14 mouse cellular contexts compared by ENCODE assay signal in genomic region chr15:32093889-32094288, GRCm38 (mm10).
DNase-seq lines count a peak whose midpoint lies in the region; ATAC-seq lines count a peak whose summit lies in the region.
"Had no signal": no experiment of that assay in that cellular context is flagged by ENCODE, and none has a peak within 500 bp of the region (broad histone marks: within the 10 kb centered on the region; RNA-seq: fewer than 3 reads in every experiment).

No protein-coding gene starts in this region.

- H3K27ac ChIP-seq in kidney, embryonic 16.5 days (ENCODE audit: low read length): no peak overlapping the region
- H3K27ac ChIP-seq in midbrain, embryonic 14.5 days (replicated peaks; ENCODE audit: low read depth, low read length): no peak overlapping the region
- H3K27ac ChIP-seq in midbrain, embryonic 16.5 days (ENCODE audit: low read length): no peak overlapping the region
- H3K27ac ChIP-seq: heart, embryonic 10.5 days; liver, embryonic 12.5 days had no signal

- peak; percentile 33 for DNase-seq in embryo, embryonic 11 days
- no peak for DNase-seq in embryo, embryonic 10 days (ENCODE audit: low spot score)
- no peak for DNase-seq in kidney, postnatal 36 days
- DNase-seq in midbrain, embryonic 14.5 days: peak; percentile 2
- DNase-seq in adrenal gland, postnatal 4 days (ENCODE audit: low spot score in 2 of 2): no peak
- DNase-seq in layer of hippocampus, adult 8-10 months (ENCODE audit: low spot score in 2 of 2): no peak
- DNase-seq: adrenal gland, postnatal 25 days; cerebellum, adult 11-12 months; right cerebral cortex, adult 18-20 months; thymus, adult 18-20 months had no signal

- H3K4me2 ChIP-seq in kidney, embryonic 16.5 days (replicated peaks; ENCODE audit: low read depth, low read length): peak overlapping the region; percentile 33
- H3K4me2 ChIP-seq in midbrain, embryonic 14.5 days (ENCODE audit: low read length): no peak overlapping the region
- no peak overlapping the region for H3K4me2 ChIP-seq in midbrain, embryonic 16.5 days (ENCODE audit: low read length)
- H3K4me2 ChIP-seq: liver, embryonic 12.5 days had no signal

- no peak for ATAC-seq in kidney, embryonic 16.5 days (ENCODE audit: low FRiP score, low TSS enrichment)
- ATAC-seq in midbrain, embryonic 14.5 days (ENCODE audit: low FRiP score, low TSS enrichment): no peak
- no peak for ATAC-seq in midbrain, embryonic 16.5 days
- ATAC-seq: liver, embryonic 12.5 days had no signal

- no peaks in the 10 kb centered on the region for H3K27me3 ChIP-seq in kidney, embryonic 16.5 days (ENCODE audit: insufficient read depth, low read length)
- H3K27me3 ChIP-seq in midbrain, embryonic 14.5 days (ENCODE audit: control insufficient read depth, insufficient read depth, low read length): no peaks in the 10 kb centered on the region
- no peaks in the 10 kb centered on the region for H3K27me3 ChIP-seq in midbrain, embryonic 16.5 days (ENCODE audit: control insufficient read depth, insufficient read depth, low read depth, low read length)
- H3K27me3 ChIP-seq: liver, embryonic 12.5 days had no signal

- H3K9ac ChIP-seq in kidney, embryonic 16.5 days (replicated peaks; ENCODE audit: low read length): no peak overlapping the region
- no peak overlapping the region for H3K9ac ChIP-seq in midbrain, embryonic 14.5 days (replicated peaks; ENCODE audit: low read length)
- no peak overlapping the region for H3K9ac ChIP-seq in midbrain, embryonic 16.5 days (ENCODE audit: low read depth, low read length)
- H3K9ac ChIP-seq: liver, embryonic 12.5 days had no signal

- H3K9me3 ChIP-seq in kidney, embryonic 16.5 days (ENCODE audit: low read length): no peaks in the 10 kb centered on the region
- H3K9me3 ChIP-seq in midbrain, embryonic 14.5 days (ENCODE audit: control insufficient read depth, low read length): no peaks in the 10 kb centered on the region
- H3K9me3 ChIP-seq in midbrain, embryonic 16.5 days (replicated peaks; ENCODE audit: control insufficient read depth, low read length, poor library complexity, severe bottlenecking): no peaks in the 10 kb centered on the region
- H3K9me3 ChIP-seq: heart, embryonic 10.5 days; liver, embryonic 12.5 days had no signal

- no peaks in the 10 kb centered on the region for H3K36me3 ChIP-seq in kidney, embryonic 16.5 days (ENCODE audit: insufficient read depth, low read length)
- no peaks in the 10 kb centered on the region for H3K36me3 ChIP-seq in midbrain, embryonic 14.5 days (ENCODE audit: control insufficient read depth, insufficient read depth, low read length)
- H3K36me3 ChIP-seq in midbrain, embryonic 16.5 days (ENCODE audit: control insufficient read depth, insufficient read depth, low read length): no peaks in the 10 kb centered on the region
- H3K36me3 ChIP-seq: heart, embryonic 10.5 days; liver, embryonic 12.5 days had no signal

- no peaks in the 10 kb centered on the region for H3K4me1 ChIP-seq in kidney, embryonic 16.5 days (ENCODE audit: insufficient read depth, low read length)
- no peaks in the 10 kb centered on the region for H3K4me1 ChIP-seq in midbrain, embryonic 14.5 days (ENCODE audit: control insufficient read depth, insufficient read depth, low read length)
- H3K4me1 ChIP-seq in midbrain, embryonic 16.5 days (ENCODE audit: control insufficient read depth, insufficient read depth, low read length): no peaks in the 10 kb centered on the region
- H3K4me1 ChIP-seq: heart, embryonic 10.5 days; liver, embryonic 12.5 days had no signal

- 43% methylated on average over 11 of the region's 11 CpGs for WGBS in kidney, embryonic 16.5 days
- WGBS in midbrain, embryonic 14.5 days: 83% methylated on average over 11 of the region's 11 CpGs
- 70% methylated on average over 11 of the region's 11 CpGs for WGBS in midbrain, embryonic 16.5 days

- H3K4me3 ChIP-seq in kidney, embryonic 16.5 days (ENCODE audit: low read length): no peak overlapping the region
- no peak overlapping the region for H3K4me3 ChIP-seq in midbrain, embryonic 14.5 days (replicated peaks; ENCODE audit: low read depth, low read length)
- no peak overlapping the region for H3K4me3 ChIP-seq in midbrain, embryonic 16.5 days (ENCODE audit: low read depth, low read length)
- H3K4me3 ChIP-seq: heart, embryonic 10.5 days; liver, embryonic 12.5 days had no signal

Comparison
In these comparisons a context has a peak if more than half of its experiments do, and no peak if none do; other contexts are left out.
1. DNase-seq: peak in embryo, embryonic 11 days (single experiment) and midbrain, embryonic 14.5 days (single experiment); none in embryo, embryonic 10 days (single experiment), kidney, postnatal 36 days (0 of 2), adrenal gland, postnatal 4 days (0 of 2) and layer of hippocampus, adult 8-10 months (0 of 2).